Mouse (Mus musculus) heart, postnatal 25 days (tissue): ENCODE data around the gene Slc5a3. TPM values are rescaled to one million over a fixed set of nuclear protein-coding genes. Genes with fewer than 3 reads are reported as not detected.
"Not testable (repeated sequence)": the region's sequence is repeated elsewhere in the genome, so short reads cannot be mapped to it uniquely, and the experiment has no call there.

Experiments used
- DNase-seq: peaks from one replicate; pipeline ENCODE4 v3.0.0; 2022; ENCODE audit warnings: low spot score
- intact Hi-C: fragments of 180-260 bp; cut with DNase I; formaldehyde crosslinking; loops from one replicate; pipeline ENCODE4 v1.15.1; 2025
- total RNA-seq, 2 experiments: library from RNA; stranded (reverse); gene quantifications; 2 replicates each; pipeline ENCODE4 v1.2.3; 2021

Gene Slc5a3
- total RNA-seq, 2 experiments from 2014 or later: 6.3 to 7.7 TPM

GRCm38 (mm10) chr16:92060213-92060612 is 2.1 kb downstream of the Slc5a3 start:
- DNase-seq: no peak
- intact Hi-C loops: no loop called here

- DNase-seq: no peak
- intact Hi-C loops: no loop called here
Measured at GRCm38 (mm10) chr16:92061586-92061985, 3.5 kb downstream of the Slc5a3 start.

- intact Hi-C loops: no loop called here
- DNase-seq: no peak
Measured at GRCm38 (mm10) chr16:92062832-92063231, 4.7 kb downstream of the Slc5a3 start.

GRCm38 (mm10) chr16:92064801-92065200 is 6.7 kb downstream of the Slc5a3 start:
- intact Hi-C loops: no loop called here
- no peak for DNase-seq

- DNase-seq: no peak
- intact Hi-C loops: no loop called here
Measured at GRCm38 (mm10) chr16:92070338-92070737, 12.2 kb downstream of the Slc5a3 start.

- no peak for DNase-seq
- intact Hi-C loops: no loop called here
Measured at GRCm38 (mm10) chr16:92076797-92077196, 18.7 kb downstream of the Slc5a3 start.

- intact Hi-C loops: no loop called here
- DNase-seq: no peak
Measured at GRCm38 (mm10) chr16:92083771-92084453, 25.8 kb downstream of the Slc5a3 start.

- intact Hi-C loops: no loop called here
- no peak for DNase-seq
Measured at GRCm38 (mm10) chr16:92089225-92089624, 31.1 kb downstream of the Slc5a3 start.

GRCm38 (mm10) chr16:92091876-92092275 is 33.8 kb downstream of the Slc5a3 start:
- intact Hi-C loops: no loop called here
- DNase-seq: no peak

- intact Hi-C loops: no loop called here
- no peak for DNase-seq
Measured at GRCm38 (mm10) chr16:92098351-92099051, 40.4 kb downstream of the Slc5a3 start.

- intact Hi-C loops: no loop called here
- DNase-seq: no peak
Measured at GRCm38 (mm10) chr16:92099598-92099997, 41.5 kb downstream of the Slc5a3 start.

- intact Hi-C loops: no loop called here
- DNase-seq: no peak
Measured at GRCm38 (mm10) chr16:92100111-92100510, 42.0 kb downstream of the Slc5a3 start.

- DNase-seq: no peak
- intact Hi-C loops: no loop called here
Measured at GRCm38 (mm10) chr16:92102115-92102514, 44.0 kb downstream of the Slc5a3 start.

GRCm38 (mm10) chr16:92102931-92103330 is 44.8 kb downstream of the Slc5a3 start:
- DNase-seq, intact Hi-C loops: not testable (repeated sequence)

GRCm38 (mm10) chr16:92103572-92104331 is 45.6 kb downstream of the Slc5a3 start:
- intact Hi-C loops: no loop called here
- no peak for DNase-seq

- intact Hi-C loops: no loop called here
Measured at GRCm38 (mm10) chr16:92104332-92104590, 46.1 kb downstream of the Slc5a3 start.

GRCm38 (mm10) chr16:92104951-92105350 is 46.8 kb downstream of the Slc5a3 start:
- no peak for DNase-seq
- intact Hi-C loops: loop anchor here (5.0 kb wide), 1 partner anchor 48 kb away; the partner anchor contains the start of genes Gm49711, Mrps6 and Slc5a3

More at GRCm38 (mm10) chr16:92104332-92104590, 46.1 kb downstream of the Slc5a3 start:
- no peak for DNase-seq

GRCm38 (mm10) chr16:92105631-92106030 is 47.5 kb downstream of the Slc5a3 start:
- no peak for DNase-seq
- intact Hi-C loops: loop anchor here (5.0 kb wide), 1 partner anchor 48 kb away; the partner anchor contains the start of genes Gm49711, Mrps6 and Slc5a3

GRCm38 (mm10) chr16:92107346-92107745 is 49.2 kb downstream of the Slc5a3 start:
- no peak for DNase-seq
- intact Hi-C loops: loop anchor here (5.0 kb wide), 1 partner anchor 50 kb away; the partner anchor contains the start of genes Gm49711, Mrps6 and Slc5a3

- intact Hi-C loops: no loop called here
- DNase-seq: no peak
Measured at GRCm38 (mm10) chr16:92114706-92115241, 56.7 kb downstream of the Slc5a3 start.
